Mouse (Mus musculus): ENCODE measurements at regions not wholly inside any gene's neighbourhood (a gene's known extent, or its start where the extent isn't known, plus 50 kb on each side); places are given as distances from the start of the nearest gene placed in this dataset.
A peak's percentile ranks its signal among the peaks of the same experiment; 100 is the strongest.

GRCm38 (mm10) chr4:135032461-135032860, 88.0 kb upstream of the Runx3 start:
- Histone ChIP-seq H3K4me1 (ENCODE audit: insufficient read depth, low read length) (no peaks in the 10 kb centered on the region), H3K27me3 (ENCODE audit: insufficient read depth, low read length) (no peaks in the 10 kb centered on the region), H3K4me2 (replicated peaks; ENCODE audit: low read depth, low read length) (no peak overlapping the region), H3K9me3 (ENCODE audit: low read length) (no peaks in the 10 kb centered on the region), H3K36me3 (ENCODE audit: insufficient read depth, low read length) (no peaks in the 10 kb centered on the region), H3K27ac (ENCODE audit: low read length) (no peak overlapping the region), H3K9ac (replicated peaks; ENCODE audit: low read length) (no peak overlapping the region), H3K4me3 (ENCODE audit: low read length) (no peak overlapping the region)
- WGBS, result 41% methylated on average over 9 of the region's 9 CpGs
- ATAC-seq (ENCODE audit: low FRiP score, low TSS enrichment), result no peak

- no peaks in the 10 kb centered on the region for H3K4me1 ChIP-seq (ENCODE audit: insufficient read depth, low read length)
- WGBS, result 70% methylated on average over 8 of the region's 8 CpGs
- H3K4me2 ChIP-seq (replicated peaks; ENCODE audit: low read depth, low read length), result no peak overlapping the region
- no peak overlapping the region for H3K9ac ChIP-seq (replicated peaks; ENCODE audit: low read length)
- no peak for ATAC-seq (ENCODE audit: low FRiP score, low TSS enrichment)
- H3K4me3 ChIP-seq (ENCODE audit: low read length), result no peak overlapping the region
- no peaks in the 10 kb centered on the region for H3K36me3 ChIP-seq (ENCODE audit: insufficient read depth, low read length)
- no peaks in the 10 kb centered on the region for H3K9me3 ChIP-seq (ENCODE audit: low read length)
- no peaks in the 10 kb centered on the region for H3K27me3 ChIP-seq (ENCODE audit: insufficient read depth, low read length)
- no peak overlapping the region for H3K27ac ChIP-seq (ENCODE audit: low read length)
Observed at GRCm38 (mm10) chr4:135033302-135033701, 87.2 kb upstream of the Runx3 start.

GRCm38 (mm10) chr4:135034406-135034805, 86.0 kb upstream of the Runx3 start:
- Histone ChIP-seq H3K36me3 (ENCODE audit: insufficient read depth, low read length) (no peaks in the 10 kb centered on the region), H3K4me2 (replicated peaks; ENCODE audit: low read depth, low read length) (no peak overlapping the region), H3K9ac (replicated peaks; ENCODE audit: low read length) (no peak overlapping the region), H3K9me3 (ENCODE audit: low read length) (no peaks in the 10 kb centered on the region), H3K4me1 (ENCODE audit: insufficient read depth, low read length) (no peaks in the 10 kb centered on the region), H3K27me3 (ENCODE audit: insufficient read depth, low read length) (no peaks in the 10 kb centered on the region), H3K27ac (ENCODE audit: low read length) (no peak overlapping the region), H3K4me3 (ENCODE audit: low read length) (no peak overlapping the region)
- ATAC-seq (ENCODE audit: low FRiP score, low TSS enrichment), result no peak
- WGBS, result 31% methylated on average over 7 of the region's 7 CpGs

GRCm38 (mm10) chr4:135036764-135037163, 83.7 kb upstream of the Runx3 start:
- Histone ChIP-seq H3K4me1 (ENCODE audit: insufficient read depth, low read length) (no peaks in the 10 kb centered on the region), H3K4me2 (replicated peaks; ENCODE audit: low read depth, low read length) (no peak overlapping the region)
- 93% methylated on average over 3 of the region's 3 CpGs for WGBS

GRCm38 (mm10) chr4:135039234-135039633, 81.2 kb upstream of the Runx3 start:
- no peaks in the 10 kb centered on the region for H3K4me1 ChIP-seq (ENCODE audit: insufficient read depth, low read length)
- no peak overlapping the region for H3K4me2 ChIP-seq (replicated peaks; ENCODE audit: low read depth, low read length)
- no peaks in the 10 kb centered on the region for H3K27me3 ChIP-seq (ENCODE audit: insufficient read depth, low read length)
- H3K36me3 ChIP-seq (ENCODE audit: insufficient read depth, low read length), result no peaks in the 10 kb centered on the region
- 94% methylated on average over 2 of the region's 2 CpGs for WGBS
- ATAC-seq (ENCODE audit: low FRiP score, low TSS enrichment), result no peak
- no peak overlapping the region for H3K27ac ChIP-seq (ENCODE audit: low read length)
- H3K9ac ChIP-seq (replicated peaks; ENCODE audit: low read length), result no peak overlapping the region
- no peaks in the 10 kb centered on the region for H3K9me3 ChIP-seq (ENCODE audit: low read length)
- H3K4me3 ChIP-seq (ENCODE audit: low read length), result no peak overlapping the region

More at GRCm38 (mm10) chr4:135036764-135037163, 83.7 kb upstream of the Runx3 start:
- Histone ChIP-seq H3K27ac (ENCODE audit: low read length) (no peak overlapping the region), H3K27me3 (ENCODE audit: insufficient read depth, low read length) (no peaks in the 10 kb centered on the region), H3K9me3 (ENCODE audit: low read length) (no peaks in the 10 kb centered on the region), H3K4me3 (ENCODE audit: low read length) (no peak overlapping the region), H3K9ac (replicated peaks; ENCODE audit: low read length) (no peak overlapping the region), H3K36me3 (ENCODE audit: insufficient read depth, low read length) (no peaks in the 10 kb centered on the region)
- no peak for ATAC-seq (ENCODE audit: low FRiP score, low TSS enrichment)

GRCm38 (mm10) chr4:135041921-135042320, 78.5 kb upstream of the Runx3 start:
- no peak for ATAC-seq (ENCODE audit: low FRiP score, low TSS enrichment)
- Histone ChIP-seq H3K27me3 (ENCODE audit: insufficient read depth, low read length) (no peaks in the 10 kb centered on the region), H3K36me3 (ENCODE audit: insufficient read depth, low read length) (no peaks in the 10 kb centered on the region), H3K4me2 (replicated peaks; ENCODE audit: low read depth, low read length) (no peak overlapping the region), H3K4me1 (ENCODE audit: insufficient read depth, low read length) (no peaks in the 10 kb centered on the region), H3K9ac (replicated peaks; ENCODE audit: low read length) (no peak overlapping the region), H3K27ac (ENCODE audit: low read length) (no peak overlapping the region), H3K9me3 (ENCODE audit: low read length) (no peaks in the 10 kb centered on the region), H3K4me3 (ENCODE audit: low read length) (no peak overlapping the region)
- 46% methylated on average over 8 of the region's 8 CpGs for WGBS

GRCm38 (mm10) chr4:135042501-135042900, 78.0 kb upstream of the Runx3 start:
- H3K4me3 ChIP-seq (ENCODE audit: low read length), result no peak overlapping the region
- no peaks in the 10 kb centered on the region for H3K9me3 ChIP-seq (ENCODE audit: low read length)
- H3K4me1 ChIP-seq (ENCODE audit: insufficient read depth, low read length), result no peaks in the 10 kb centered on the region
- 92% methylated on average over 1 of the region's 1 CpGs for WGBS
- H3K27me3 ChIP-seq (ENCODE audit: insufficient read depth, low read length), result no peaks in the 10 kb centered on the region
- no peak for ATAC-seq (ENCODE audit: low FRiP score, low TSS enrichment)
- no peak overlapping the region for H3K27ac ChIP-seq (ENCODE audit: low read length)
- no peak overlapping the region for H3K4me2 ChIP-seq (replicated peaks; ENCODE audit: low read depth, low read length)
- no peaks in the 10 kb centered on the region for H3K36me3 ChIP-seq (ENCODE audit: insufficient read depth, low read length)
- H3K9ac ChIP-seq (replicated peaks; ENCODE audit: low read length), result no peak overlapping the region

- Histone ChIP-seq H3K27ac (ENCODE audit: low read length) (no peak overlapping the region), H3K9ac (replicated peaks; ENCODE audit: low read length) (no peak overlapping the region), H3K4me2 (replicated peaks; ENCODE audit: low read depth, low read length) (no peak overlapping the region), H3K27me3 (ENCODE audit: insufficient read depth, low read length) (no peaks in the 10 kb centered on the region), H3K36me3 (ENCODE audit: insufficient read depth, low read length) (no peaks in the 10 kb centered on the region), H3K4me1 (ENCODE audit: insufficient read depth, low read length) (no peaks in the 10 kb centered on the region), H3K4me3 (ENCODE audit: low read length) (no peak overlapping the region), H3K9me3 (ENCODE audit: low read length) (no peaks in the 10 kb centered on the region)
- ATAC-seq (ENCODE audit: low FRiP score, low TSS enrichment), result no peak
- 69% methylated on average over 16 of the region's 16 CpGs for WGBS
Observed at GRCm38 (mm10) chr4:135045054-135045453, 75.4 kb upstream of the Runx3 start.

GRCm38 (mm10) chr4:135046619-135047018, 73.8 kb upstream of the Runx3 start:
- no peaks in the 10 kb centered on the region for H3K27me3 ChIP-seq (ENCODE audit: insufficient read depth, low read length)
- peaks cover 3% of the 10 kb centered on the region for H3K4me1 ChIP-seq (ENCODE audit: insufficient read depth, low read length)
- H3K36me3 ChIP-seq (ENCODE audit: insufficient read depth, low read length), result no peaks in the 10 kb centered on the region
- ATAC-seq (ENCODE audit: low FRiP score, low TSS enrichment), result no peak
- H3K27ac ChIP-seq (ENCODE audit: low read length), result no peak overlapping the region
- no peaks in the 10 kb centered on the region for H3K9me3 ChIP-seq (ENCODE audit: low read length)
- 79% methylated on average over 7 of the region's 7 CpGs for WGBS
- no peak overlapping the region for H3K4me3 ChIP-seq (ENCODE audit: low read length)
- no peak overlapping the region for H3K9ac ChIP-seq (replicated peaks; ENCODE audit: low read length)
- H3K4me2 ChIP-seq (replicated peaks; ENCODE audit: low read depth, low read length), result no peak overlapping the region

- no peak for ATAC-seq (ENCODE audit: low FRiP score, low TSS enrichment)
- H3K4me2 ChIP-seq (replicated peaks; ENCODE audit: low read depth, low read length), result no peak overlapping the region
- H3K27me3 ChIP-seq (ENCODE audit: insufficient read depth, low read length), result no peaks in the 10 kb centered on the region
- no peak overlapping the region for H3K9ac ChIP-seq (replicated peaks; ENCODE audit: low read length)
- peaks cover 4% of the 10 kb centered on the region for H3K4me1 ChIP-seq (ENCODE audit: insufficient read depth, low read length)
- no peak overlapping the region for H3K27ac ChIP-seq (ENCODE audit: low read length)
- 77% methylated on average over 6 of the region's 6 CpGs for WGBS
- no peaks in the 10 kb centered on the region for H3K9me3 ChIP-seq (ENCODE audit: low read length)
- no peaks in the 10 kb centered on the region for H3K36me3 ChIP-seq (ENCODE audit: insufficient read depth, low read length)
- no peak overlapping the region for H3K4me3 ChIP-seq (ENCODE audit: low read length)
Observed at GRCm38 (mm10) chr4:135047251-135047650, 73.2 kb upstream of the Runx3 start.

- Histone ChIP-seq H3K9ac (replicated peaks; ENCODE audit: low read length) (no peak overlapping the region), H3K27ac (ENCODE audit: low read length) (no peak overlapping the region), H3K4me3 (ENCODE audit: low read length) (no peak overlapping the region), H3K27me3 (ENCODE audit: insufficient read depth, low read length) (no peaks in the 10 kb centered on the region), H3K9me3 (ENCODE audit: low read length) (no peaks in the 10 kb centered on the region), H3K4me2 (replicated peaks; ENCODE audit: low read depth, low read length) (no peak overlapping the region), H3K36me3 (ENCODE audit: insufficient read depth, low read length) (no peaks in the 10 kb centered on the region), H3K4me1 (ENCODE audit: insufficient read depth, low read length) (peaks cover 4% of the 10 kb centered on the region)
- ATAC-seq (ENCODE audit: low FRiP score, low TSS enrichment), result peak; percentile 66
- WGBS, result 66% methylated on average over 5 of the region's 5 CpGs
Observed at GRCm38 (mm10) chr4:135047771-135048170, 72.7 kb upstream of the Runx3 start.
